Mouse (Mus musculus): ENCODE data around the gene Myl4. TPM values are rescaled to one million over a fixed set of nuclear protein-coding genes. Genes with fewer than 3 reads are reported as not detected.

Gene Myl4
- polyA plus RNA-seq, 1 experiment from 2014 or later: 1.3 TPM

DNA sequence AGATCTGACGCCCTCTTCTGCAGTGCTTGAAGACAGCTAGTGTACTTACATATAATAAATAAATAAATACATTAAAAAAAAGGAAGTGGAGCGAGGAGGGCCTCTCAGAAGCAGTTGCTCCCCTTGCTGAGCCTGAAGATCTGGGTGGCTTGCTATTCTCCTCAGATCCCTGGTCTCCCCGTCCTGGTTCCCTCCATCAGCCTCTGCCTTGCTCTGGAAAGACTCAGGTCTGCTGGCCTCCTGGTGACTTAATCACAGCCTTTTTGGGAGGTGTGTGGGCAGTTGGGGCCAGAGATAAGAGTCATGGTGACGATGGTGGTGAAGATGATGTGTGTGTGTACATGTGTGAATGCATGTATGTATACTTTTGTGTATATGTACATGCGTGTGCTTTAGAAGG is 78.1 kb downstream of the Myl4 start:
- POLR2A ChIA-PET: interaction anchor here (0.6 to 0.8 kb wide), 2 partner anchors 24 to 27 kb away, joined by 3 to 4 read pairs; no protein-coding TSS in a partner anchor
- CTCF ChIA-PET: interaction anchor here (0.7 to 1.4 kb wide), 2 partner anchors 10 to 36 kb away, joined by 3 read pairs; no protein-coding TSS in a partner anchor
- DNase-seq (ENCODE audit: low read depth, low spot score) (no peak), ATAC-seq (no peak)
- no peaks in the 10 kb centered on the region for H3K27me3 ChIP-seq
- in situ Hi-C loops (cut with MboI; ENCODE audit: low pct_unique_long_range_greater_than_20kb): no loop called here
- TF ChIP-seq CTCF (IDR thresholded peaks at IDR 0.05): no peak

DNA sequence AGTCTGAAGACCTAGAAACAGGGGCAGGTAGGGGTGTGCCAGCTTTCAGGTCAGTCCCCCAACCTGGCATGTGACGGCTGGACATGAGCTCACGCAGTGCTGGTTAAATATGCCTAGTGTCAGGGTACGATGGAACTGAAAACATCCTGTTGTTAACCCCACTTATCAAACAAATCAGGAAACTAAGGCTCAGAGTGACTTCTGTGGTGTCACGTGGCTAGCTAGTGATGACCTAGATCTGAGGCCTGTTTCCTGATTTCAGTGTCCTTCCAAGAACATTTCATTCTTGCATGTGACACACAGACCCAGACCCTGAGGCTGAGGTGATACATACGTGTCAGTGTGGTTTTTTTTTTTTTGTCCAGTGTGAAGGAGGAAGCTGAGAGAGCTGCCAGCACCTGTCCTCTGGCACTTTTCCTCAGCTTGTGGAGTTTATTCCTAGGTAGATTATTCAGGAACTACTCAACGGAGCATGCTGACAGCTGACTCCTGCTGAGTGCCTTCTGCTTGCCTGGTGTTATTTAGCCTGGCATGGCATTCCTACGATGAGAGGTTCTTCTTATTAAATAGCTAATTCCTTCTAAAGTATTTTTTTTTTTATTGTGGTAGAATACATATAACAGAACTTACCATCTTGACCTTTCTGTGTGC is 79.8 kb downstream of the Myl4 start:
- POLR2A ChIA-PET: interaction anchor here (0.6 kb wide), 2 partner anchors 43 to 106 kb away, joined by 3 read pairs; no protein-coding TSS in a partner anchor
- CTCF ChIA-PET: interaction anchor here (0.9 to 3.8 kb wide), 4 partner anchors 18 to 87 kb away, joined by 3 to 14 read pairs (median 4); no protein-coding TSS in a partner anchor
- DNase-seq (ENCODE audit: low read depth, low spot score) (no peak), ATAC-seq (no peak)
- no peaks in the 10 kb centered on the region for H3K27me3 ChIP-seq
- in situ Hi-C loops (cut with MboI; ENCODE audit: low pct_unique_long_range_greater_than_20kb): no loop called here
- TF ChIP-seq CTCF (IDR thresholded peaks at IDR 0.05): no peak

DNA sequence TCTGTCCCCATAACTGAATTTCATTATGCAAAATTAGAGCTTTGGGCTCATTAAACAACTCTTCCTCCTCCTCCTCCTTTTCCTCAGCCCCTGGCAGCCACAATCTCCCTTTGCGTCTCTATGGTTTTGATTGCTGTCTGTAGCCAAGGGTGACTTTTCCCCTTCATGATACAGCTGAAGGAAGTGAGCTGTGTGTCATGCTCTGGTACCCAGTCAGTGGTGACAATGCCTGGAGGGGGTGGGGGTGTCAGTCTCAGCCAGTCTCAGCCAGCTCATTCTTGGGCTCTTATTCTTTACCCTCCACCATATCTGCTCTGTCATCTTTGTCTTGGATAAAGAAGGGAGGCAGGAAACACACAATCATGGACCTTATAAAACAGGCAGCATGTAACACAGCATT is 80.8 kb downstream of the Myl4 start:
- ATAC-seq (peak; percentile 20), DNase-seq (ENCODE audit: low read depth, low spot score) (no peak)
- TF ChIP-seq CTCF (IDR thresholded peaks at IDR 0.05): no peak
- H3K27me3 ChIP-seq: no peaks in the 10 kb centered on the region
- CTCF ChIA-PET: interaction anchor here (0.8 to 3.8 kb wide), 5 partner anchors 10 to 88 kb away, joined by 3 to 14 read pairs (median 3); no protein-coding TSS in a partner anchor
- in situ Hi-C loops (cut with MboI; ENCODE audit: low pct_unique_long_range_greater_than_20kb): no loop called here
- POLR2A ChIA-PET: interaction anchor here (0.6 kb wide), 2 partner anchors 53 to 162 kb away, joined by 3 to 4 read pairs; no protein-coding TSS in a partner anchor

DNA sequence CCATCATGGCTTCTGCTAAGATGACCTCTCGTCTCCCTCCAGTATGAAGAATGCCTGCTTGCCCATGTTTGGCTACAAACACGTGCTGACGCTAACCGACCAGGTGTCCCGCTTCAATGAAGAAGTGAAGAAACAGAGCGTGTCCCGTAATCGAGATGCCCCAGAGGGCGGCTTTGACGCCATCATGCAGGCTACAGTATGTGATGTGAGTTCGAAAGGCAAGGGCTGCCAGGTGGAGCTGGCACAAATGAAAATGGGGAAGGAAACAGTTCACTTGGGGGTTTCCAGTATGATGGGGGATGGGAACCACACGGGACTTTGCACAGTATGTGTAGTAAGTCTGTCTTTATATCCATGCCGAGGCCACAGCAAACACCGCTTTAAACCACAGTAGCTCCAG is 86.5 kb downstream of the Myl4 start:
- POLR2A ChIA-PET: interaction anchor here (1.0 kb wide), 1 partner anchor 12 kb away, joined by 3 read pairs; no protein-coding TSS in a partner anchor
- ATAC-seq: no peak
- no peaks in the 10 kb centered on the region for H3K27me3 ChIP-seq
- in situ Hi-C loops (cut with MboI; ENCODE audit: low pct_unique_long_range_greater_than_20kb): no loop called here
- CTCF ChIA-PET: no interaction called here
- TF ChIP-seq CTCF (IDR thresholded peaks at IDR 0.05): no peak
- no peak for DNase-seq (ENCODE audit: low read depth, low spot score)

DNA sequence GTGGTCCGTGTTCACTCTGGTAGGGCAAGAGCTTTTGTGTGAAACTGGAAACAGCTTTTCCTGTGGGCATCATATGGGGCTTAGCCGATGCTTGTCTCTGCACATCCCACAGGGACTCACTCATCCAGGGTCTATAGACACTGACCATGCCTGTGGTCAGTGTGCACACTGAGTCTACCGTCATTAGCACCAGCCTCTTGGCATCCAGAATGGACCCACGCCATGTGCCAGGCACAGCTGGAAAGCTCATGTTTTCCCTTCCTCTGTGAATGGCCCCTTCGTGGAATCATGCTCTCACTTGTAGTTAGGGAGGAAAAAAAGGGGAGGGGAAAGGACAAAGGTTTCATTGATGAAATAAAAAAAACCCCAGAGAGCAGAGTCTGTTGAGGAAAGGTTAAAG is 87.5 kb downstream of the Myl4 start:
- ATAC-seq (no peak), DNase-seq (ENCODE audit: low read depth, low spot score) (no peak)
- no peak for TF ChIP-seq CTCF (IDR thresholded peaks at IDR 0.05)
- CTCF ChIA-PET: interaction anchor here (1.0 to 1.3 kb wide), 2 partner anchors 10 to 26 kb away, joined by 3 to 4 read pairs; no protein-coding TSS in a partner anchor
- in situ Hi-C loops (cut with MboI; ENCODE audit: low pct_unique_long_range_greater_than_20kb): no loop called here
- POLR2A ChIA-PET: no interaction called here
- no peaks in the 10 kb centered on the region for H3K27me3 ChIP-seq

DNA sequence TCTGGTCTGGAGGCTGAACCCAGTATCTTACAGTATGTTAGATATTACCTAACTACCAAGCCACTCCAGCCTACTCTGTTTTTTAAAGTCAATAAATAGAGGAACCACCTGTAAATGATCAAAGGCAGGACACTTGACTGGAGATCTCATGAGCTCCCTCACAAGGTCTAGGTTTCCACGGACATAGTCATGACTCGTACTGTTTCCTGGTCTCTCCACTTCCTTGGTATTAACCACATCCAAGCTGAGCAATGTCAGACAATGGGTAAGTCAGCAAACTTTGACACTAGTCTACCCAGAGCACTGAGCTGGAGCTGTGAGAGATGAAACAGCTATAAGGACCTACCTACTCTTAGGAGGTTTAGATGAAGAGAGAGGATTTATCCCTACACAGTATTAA is 88.4 kb downstream of the Myl4 start:
- ATAC-seq (peak; percentile 71), DNase-seq (ENCODE audit: low read depth, low spot score) (no peak)
- no peaks in the 10 kb centered on the region for H3K27me3 ChIP-seq
- in situ Hi-C loops (cut with MboI; ENCODE audit: low pct_unique_long_range_greater_than_20kb): no loop called here
- ChIA-PET POLR2A (interaction anchor here (0.5 to 1.5 kb wide), 4 partner anchors 17 to 272 kb away, joined by 3 to 5 read pairs (median 4); no protein-coding TSS in a partner anchor), CTCF (interaction anchor here (1.0 to 1.3 kb wide), 4 partner anchors 11 to 49 kb away, joined by 3 to 6 read pairs (median 5); no protein-coding TSS in a partner anchor)
- no peak for TF ChIP-seq CTCF (IDR thresholded peaks at IDR 0.05)

DNA sequence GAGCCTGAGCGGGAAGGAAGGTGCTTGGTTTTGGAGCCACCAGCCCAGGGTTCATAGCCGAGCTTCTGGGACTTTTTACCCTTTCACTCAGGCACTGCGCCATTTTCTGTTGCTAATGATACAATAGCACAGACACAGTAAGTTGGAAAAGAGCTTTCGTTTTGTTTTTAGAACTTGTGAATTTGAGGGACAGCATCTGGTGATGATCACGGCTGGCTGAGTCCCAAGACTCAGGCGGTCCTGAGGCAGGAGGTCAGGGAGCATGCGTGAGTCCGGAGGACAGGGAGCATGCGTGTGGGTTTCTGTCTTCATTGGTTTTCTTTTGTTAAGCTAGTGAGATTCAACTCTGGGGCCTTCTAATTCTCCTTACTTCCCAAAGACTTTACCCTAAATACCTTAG is 89.2 kb downstream of the Myl4 start:
- DNase-seq (ENCODE audit: low read depth, low spot score) (no peak), ATAC-seq (no peak)
- ChIA-PET CTCF (interaction anchor here (1.2 to 1.3 kb wide), 2 partner anchors 21 to 50 kb away, joined by 6 read pairs; no protein-coding TSS in a partner anchor), POLR2A (interaction anchor here (0.5 to 1.5 kb wide), 2 partner anchors 16 to 24 kb away, joined by 3 to 5 read pairs; no protein-coding TSS in a partner anchor)
- TF ChIP-seq CTCF (IDR thresholded peaks at IDR 0.05): no peak
- in situ Hi-C loops (cut with MboI; ENCODE audit: low pct_unique_long_range_greater_than_20kb): no loop called here
- H3K27me3 ChIP-seq: no peaks in the 10 kb centered on the region

DNA sequence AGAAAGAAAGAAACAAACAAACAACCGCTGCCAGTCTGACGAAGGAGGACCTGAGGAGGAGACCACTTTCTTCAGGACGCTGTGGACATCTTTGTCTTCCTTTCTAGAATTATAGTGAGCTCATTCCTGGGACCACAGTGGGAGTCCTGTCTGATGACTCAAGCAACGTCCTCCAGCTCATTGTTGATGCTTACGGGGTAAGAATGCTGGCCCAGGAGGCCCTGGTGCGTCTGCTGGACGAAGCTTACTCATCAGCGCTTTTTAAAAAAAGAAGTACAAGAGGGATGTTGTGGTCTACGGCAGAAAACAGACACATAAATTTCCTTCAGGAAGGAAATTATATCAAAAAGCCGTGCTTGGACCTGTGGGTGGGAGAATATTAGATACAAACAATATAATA is 90.4 kb downstream of the Myl4 start:
- POLR2A ChIA-PET: no interaction called here
- ATAC-seq (no peak), DNase-seq (ENCODE audit: low read depth, low spot score) (no peak)
- CTCF ChIA-PET: interaction anchor here (1.0 to 1.6 kb wide), 5 partner anchors 14 to 51 kb away, joined by 3 to 4 read pairs (median 4); no protein-coding TSS in a partner anchor
- TF ChIP-seq CTCF (IDR thresholded peaks at IDR 0.05): no peak
- H3K27me3 ChIP-seq: no peaks in the 10 kb centered on the region
- in situ Hi-C loops (cut with MboI; ENCODE audit: low pct_unique_long_range_greater_than_20kb): no loop called here

DNA sequence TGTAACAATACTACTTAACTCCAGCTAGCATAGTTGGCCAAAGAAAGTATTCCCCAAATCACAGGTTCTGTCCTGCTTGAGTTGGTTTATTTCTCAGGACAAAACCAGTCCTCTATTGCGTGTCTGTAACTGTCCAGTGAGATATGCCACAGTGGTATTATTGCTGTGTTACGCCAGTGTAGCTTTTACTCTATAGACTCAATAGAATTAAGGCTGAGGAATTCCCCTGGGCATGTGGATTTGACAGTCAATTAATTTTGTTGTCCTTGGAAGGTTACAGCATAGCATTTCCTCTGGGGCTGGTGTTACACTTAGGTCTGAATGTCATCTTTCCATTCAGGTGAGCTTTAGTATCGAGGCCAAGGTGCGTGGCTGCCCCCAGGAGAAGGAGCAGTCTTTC is 92.8 kb downstream of the Myl4 start:
- ChIA-PET POLR2A (no interaction called here), CTCF (no interaction called here)
- TF ChIP-seq CTCF (IDR thresholded peaks at IDR 0.05): no peak
- no peaks in the 10 kb centered on the region for H3K27me3 ChIP-seq
- in situ Hi-C loops (cut with MboI; ENCODE audit: low pct_unique_long_range_greater_than_20kb): no loop called here
- no peak for ATAC-seq
- DNase-seq (ENCODE audit: low read depth, low spot score): no peak

Other genes with a start within 250 kb of the Myl4 start
- gene Kansl1, start 81.8 kb upstream of the Myl4 start, polyA plus RNA-seq (2021): 52.2 TPM
- gene Cdc27, start within 50 bp of the Myl4 start, polyA plus RNA-seq (2021): 43.9 TPM
- 25.3 TPM for gene Itgb3, start 57.3 kb downstream of the Myl4 start, polyA plus RNA-seq (2021)
- 0.04 TPM for gene Gm11639, start 135.0 kb downstream of the Myl4 start, polyA plus RNA-seq (2021)

All from Patski (cell line).